Mouse (Mus musculus): ENCODE measurements around the gene Pipox. TPM values are rescaled to one million over a fixed set of nuclear protein-coding genes. Genes with fewer than 3 reads are reported as not detected.

Gene Pipox
- polyA plus RNA-seq, 1 experiment from 2014 or later = 6.2 TPM

- no peak overlapping the region for H3K27ac ChIP-seq (ENCODE audit: low read depth, low read length)
- no peak overlapping the region for H3K9ac ChIP-seq (ENCODE audit: low read depth, low read length)
- H3K4me2 ChIP-seq (replicated peaks; ENCODE audit: low read depth, low read length) = no peak overlapping the region
- no peaks in the 10 kb centered on the region for H3K36me3 ChIP-seq (ENCODE audit: control insufficient read depth, insufficient read depth, low read length)
- H3K27me3 ChIP-seq (ENCODE audit: control insufficient read depth, insufficient read depth, low read length) = peaks cover 22% of the 10 kb centered on the region
- 0 out of 2 replicates have a peak, but pooled peaks cover 3% of the 10 kb centered on the region for H3K4me1 ChIP-seq (ENCODE audit: control insufficient read depth, insufficient read depth, low read length)
- no peak for ATAC-seq (ENCODE audit: low FRiP score, low TSS enrichment)
- 0 out of 2 replicates have a peak, but pooled peaks cover 2% of the 10 kb centered on the region for H3K9me3 ChIP-seq (ENCODE audit: control insufficient read depth, low read length)
- 61% methylated on average over 5 of the region's 5 CpGs for WGBS
- H3K4me3 ChIP-seq (ENCODE audit: low read length) = no peak overlapping the region
Measured at GRCm38 (mm10) chr11:77901366-77901765, 7.5 kb upstream of the Pipox start.

GRCm38 (mm10) chr11:77900696-77901095 lies 6.8 kb upstream of the Pipox start:
- Histone ChIP-seq H3K4me1 (ENCODE audit: control insufficient read depth, insufficient read depth, low read length) (peaks cover 8% of the 10 kb centered on the region; the same call in 1 of the 2 replicates), H3K9me3 (ENCODE audit: control insufficient read depth, low read length) (0 out of 2 replicates have a peak, but pooled peaks cover 2% of the 10 kb centered on the region), H3K4me3 (ENCODE audit: low read length) (no peak overlapping the region), H3K4me2 (replicated peaks; ENCODE audit: low read depth, low read length) (no peak overlapping the region), H3K27me3 (ENCODE audit: control insufficient read depth, insufficient read depth, low read length) (peaks cover 28% of the 10 kb centered on the region), H3K9ac (ENCODE audit: low read depth, low read length) (no peak overlapping the region), H3K36me3 (ENCODE audit: control insufficient read depth, insufficient read depth, low read length) (no peaks in the 10 kb centered on the region), H3K27ac (ENCODE audit: low read depth, low read length) (no peak overlapping the region)
- ATAC-seq (ENCODE audit: low FRiP score, low TSS enrichment) = no peak
- 86% methylated on average over 4 of the region's 4 CpGs for WGBS

GRCm38 (mm10) chr11:77900187-77900586 lies 6.3 kb upstream of the Pipox start:
- Histone ChIP-seq H3K4me2 (replicated peaks; ENCODE audit: low read depth, low read length) (no peak overlapping the region), H3K36me3 (ENCODE audit: control insufficient read depth, insufficient read depth, low read length) (no peaks in the 10 kb centered on the region), H3K9me3 (ENCODE audit: control insufficient read depth, low read length) (0 out of 2 replicates have a peak, but pooled peaks cover 2% of the 10 kb centered on the region), H3K4me3 (ENCODE audit: low read length) (no peak overlapping the region), H3K27ac (ENCODE audit: low read depth, low read length) (no peak overlapping the region), H3K4me1 (ENCODE audit: control insufficient read depth, insufficient read depth, low read length) (peaks cover 9% of the 10 kb centered on the region; the same call in 1 of the 2 replicates), H3K27me3 (ENCODE audit: control insufficient read depth, insufficient read depth, low read length) (peaks cover 28% of the 10 kb centered on the region), H3K9ac (ENCODE audit: low read depth, low read length) (no peak overlapping the region)
- no peak for ATAC-seq (ENCODE audit: low FRiP score, low TSS enrichment)
- WGBS = 91% methylated on average over 3 of the region's 3 CpGs

- 0 out of 2 replicates have a peak, but pooled peaks cover 2% of the 10 kb centered on the region for H3K9me3 ChIP-seq (ENCODE audit: control insufficient read depth, low read length)
- no peaks in the 10 kb centered on the region for H3K36me3 ChIP-seq (ENCODE audit: control insufficient read depth, insufficient read depth, low read length)
- H3K4me1 ChIP-seq (ENCODE audit: control insufficient read depth, insufficient read depth, low read length) = peaks cover 20% of the 10 kb centered on the region
- no peak overlapping the region for H3K9ac ChIP-seq (ENCODE audit: low read depth, low read length)
- no peak overlapping the region for H3K27ac ChIP-seq (ENCODE audit: low read depth, low read length)
- WGBS = 25% methylated on average over 23 of the region's 23 CpGs
- H3K27me3 ChIP-seq (ENCODE audit: control insufficient read depth, insufficient read depth, low read length) = peaks cover 31% of the 10 kb centered on the region
- H3K4me3 ChIP-seq (ENCODE audit: low read length) = no peak overlapping the region
- H3K4me2 ChIP-seq (replicated peaks; ENCODE audit: low read depth, low read length) = no peak overlapping the region
- no peak for ATAC-seq (ENCODE audit: low FRiP score, low TSS enrichment)
Measured at GRCm38 (mm10) chr11:77896820-77897805, 3.2 kb upstream of the Pipox start.

GRCm38 (mm10) chr11:77896480-77896819 lies 2.6 kb upstream of the Pipox start:
- H3K27me3 ChIP-seq (ENCODE audit: control insufficient read depth, insufficient read depth, low read length) = peaks cover 31% of the 10 kb centered on the region
- H3K4me1 ChIP-seq (ENCODE audit: control insufficient read depth, insufficient read depth, low read length) = peaks cover 17% of the 10 kb centered on the region
- 0 out of 2 replicates have a peak, but pooled peaks cover 2% of the 10 kb centered on the region for H3K9me3 ChIP-seq (ENCODE audit: control insufficient read depth, low read length)
- no peak overlapping the region for H3K4me3 ChIP-seq (ENCODE audit: low read length)
- H3K27ac ChIP-seq (ENCODE audit: low read depth, low read length) = no peak overlapping the region
- no peak overlapping the region for H3K4me2 ChIP-seq (replicated peaks; ENCODE audit: low read depth, low read length)
- WGBS = 51% methylated on average over 6 of the region's 6 CpGs
- no peak for ATAC-seq (ENCODE audit: low FRiP score, low TSS enrichment)
- no peak overlapping the region for H3K9ac ChIP-seq (ENCODE audit: low read depth, low read length)
- no peaks in the 10 kb centered on the region for H3K36me3 ChIP-seq (ENCODE audit: control insufficient read depth, insufficient read depth, low read length)

- Histone ChIP-seq H3K9ac (ENCODE audit: low read depth, low read length) (no peak overlapping the region), H3K4me2 (replicated peaks; ENCODE audit: low read depth, low read length) (no peak overlapping the region), H3K36me3 (ENCODE audit: control insufficient read depth, insufficient read depth, low read length) (no peaks in the 10 kb centered on the region), H3K4me1 (ENCODE audit: control insufficient read depth, insufficient read depth, low read length) (peaks cover 17% of the 10 kb centered on the region), H3K27ac (ENCODE audit: low read depth, low read length) (no peak overlapping the region), H3K4me3 (ENCODE audit: low read length) (no peak overlapping the region), H3K27me3 (ENCODE audit: control insufficient read depth, insufficient read depth, low read length) (peaks cover 31% of the 10 kb centered on the region), H3K9me3 (ENCODE audit: control insufficient read depth, low read length) (0 out of 2 replicates have a peak, but pooled peaks cover 2% of the 10 kb centered on the region)
- no peak for ATAC-seq (ENCODE audit: low FRiP score, low TSS enrichment)
- 62% methylated on average over 9 of the region's 9 CpGs for WGBS
Measured at GRCm38 (mm10) chr11:77896011-77896410, 2.1 kb upstream of the Pipox start.

- ATAC-seq (ENCODE audit: low FRiP score, low TSS enrichment) = no peak
- no peak overlapping the region for H3K4me2 ChIP-seq (replicated peaks; ENCODE audit: low read depth, low read length)
- no peak overlapping the region for H3K9ac ChIP-seq (ENCODE audit: low read depth, low read length)
- no peaks in the 10 kb centered on the region for H3K36me3 ChIP-seq (ENCODE audit: control insufficient read depth, insufficient read depth, low read length)
- H3K4me3 ChIP-seq (ENCODE audit: low read length) = no peak overlapping the region
- H3K9me3 ChIP-seq (ENCODE audit: control insufficient read depth, low read length) = 0 out of 2 replicates have a peak, but pooled peaks cover 2% of the 10 kb centered on the region
- peaks cover 17% of the 10 kb centered on the region for H3K4me1 ChIP-seq (ENCODE audit: control insufficient read depth, insufficient read depth, low read length)
- H3K27ac ChIP-seq (ENCODE audit: low read depth, low read length) = no peak overlapping the region
- peaks cover 31% of the 10 kb centered on the region for H3K27me3 ChIP-seq (ENCODE audit: control insufficient read depth, insufficient read depth, low read length)
- 73% methylated on average over 2 of the region's 2 CpGs for WGBS
Measured at GRCm38 (mm10) chr11:77894967-77895366, 1.1 kb upstream of the Pipox start.

- no peaks in the 10 kb centered on the region for H3K9me3 ChIP-seq (ENCODE audit: control insufficient read depth, low read length)
- peaks cover 25% of the 10 kb centered on the region for H3K27me3 ChIP-seq (ENCODE audit: control insufficient read depth, insufficient read depth, low read length)
- 28% methylated on average over 6 of the region's 6 CpGs for WGBS
- ATAC-seq (ENCODE audit: low FRiP score, low TSS enrichment) = no peak
- H3K4me3 ChIP-seq (ENCODE audit: low read length) = no peak overlapping the region
- no peaks in the 10 kb centered on the region for H3K36me3 ChIP-seq (ENCODE audit: control insufficient read depth, insufficient read depth, low read length)
- H3K9ac ChIP-seq (ENCODE audit: low read depth, low read length) = no peak overlapping the region
- H3K4me1 ChIP-seq (ENCODE audit: control insufficient read depth, insufficient read depth, low read length) = peaks cover 17% of the 10 kb centered on the region
- H3K27ac ChIP-seq (ENCODE audit: low read depth, low read length) = peak overlapping the region; percentile 59
- peak overlapping the region; percentile 9; the same call in 1 of the 2 replicates for H3K4me2 ChIP-seq (replicated peaks; ENCODE audit: low read depth, low read length)
Measured at GRCm38 (mm10) chr11:77893283-77893682, 613 bp downstream of the Pipox start.

GRCm38 (mm10) chr11:77892883-77893282 lies 1.0 kb downstream of the Pipox start:
- Histone ChIP-seq H3K36me3 (ENCODE audit: control insufficient read depth, insufficient read depth, low read length) (no peaks in the 10 kb centered on the region), H3K4me1 (ENCODE audit: control insufficient read depth, insufficient read depth, low read length) (peaks cover 17% of the 10 kb centered on the region), H3K9ac (ENCODE audit: low read depth, low read length) (no peak overlapping the region), H3K27ac (ENCODE audit: low read depth, low read length) (no peak overlapping the region), H3K4me2 (replicated peaks; ENCODE audit: low read depth, low read length) (no peak overlapping the region), H3K9me3 (ENCODE audit: control insufficient read depth, low read length) (no peaks in the 10 kb centered on the region), H3K4me3 (ENCODE audit: low read length) (no peak overlapping the region), H3K27me3 (ENCODE audit: control insufficient read depth, insufficient read depth, low read length) (peaks cover 24% of the 10 kb centered on the region)
- ATAC-seq (ENCODE audit: low FRiP score, low TSS enrichment) = no peak
- WGBS = 14% methylated on average over 5 of the region's 5 CpGs
